Mouse (Mus musculus): Measurements from ENCODE around the gene Cenpe. TPM values are rescaled to one million over a fixed set of nuclear protein-coding genes. Genes with fewer than 3 reads are reported as not detected.
"Not testable (repeated sequence)": the region's sequence is repeated elsewhere in the genome, so short reads cannot be mapped to it uniquely, and the experiment has no call there.

The Cenpe gene
- total and polyA plus RNA-seq, 3 experiments = 19.5 to 119 (median 26.4) TPM

- Histone ChIP-seq H3K79me2 (ENCODE audit: control insufficient read depth, insufficient read depth, low read length, poor library complexity) (no peaks in the 10 kb centered on the region), H3K9ac (ENCODE audit: control insufficient read depth, low read depth, low read length, poor library complexity, severe bottlenecking) (no peak overlapping the region), H3K4me3 (ENCODE audit: control insufficient read depth in 1 of 2, insufficient read depth in 1 of 2, low read depth in 2 of 2, low read length in 2 of 2) (no peak overlapping the region), H3K27ac (ENCODE audit: control insufficient read depth, low read depth, low read length) (no peak overlapping the region), H3K9me3 (replicated peaks; ENCODE audit: insufficient read depth, low read length) (no peaks in the 10 kb centered on the region), H3K4me1 (ENCODE audit: control insufficient read depth in 1 of 2, insufficient read depth in 2 of 2, low read length in 2 of 2) (no peaks in the 10 kb centered on the region), H3K36me3 (ENCODE audit: control insufficient read depth in 1 of 2, insufficient read depth in 2 of 2, low read length in 2 of 2) (no peaks in the 10 kb centered on the region), H3K27me3 (ENCODE audit: control insufficient read depth in 1 of 2, insufficient read depth in 2 of 2, low read length in 2 of 2) (no peaks in the 10 kb centered on the region)
- TF ChIP-seq POLR2AphosphoS5 (IDR thresholded peaks at IDR 0.05; ENCODE audit: borderline replicate concordance, low read depth, low read length) = no peak
- no peak for TF ChIP-seq KAT2A (conservative IDR thresholded peaks at IDR 0.05; ENCODE audit: low read depth, low read length)
- no peak for TF ChIP-seq POLR2AphosphoS2 (IDR thresholded peaks at IDR 0.05; ENCODE audit: low read length)
- no peak for TF ChIP-seq ZNF384 (IDR thresholded peaks at IDR 0.05; ENCODE audit: low read depth, low read length)
- no peak for TF ChIP-seq GABPA (IDR thresholded peaks at IDR 0.05; ENCODE audit: low read depth, low read length)
- TF ChIP-seq ELF1 (IDR thresholded peaks at IDR 0.05; ENCODE audit: low read depth, low read length) = no peak
- TF ChIP-seq USF1 (IDR thresholded peaks at IDR 0.05; ENCODE audit: low read depth, low read length) = no peak
- no peak for TF ChIP-seq E2F4 (IDR thresholded peaks at IDR 0.05; ENCODE audit: borderline replicate concordance, low read depth, low read length)
- TF ChIP-seq MXI1 (IDR thresholded peaks at IDR 0.05; ENCODE audit: low read depth, low read length) = no peak
- no peak for TF ChIP-seq POLR2A (IDR thresholded peaks at IDR 0.05; ENCODE audit: control insufficient read depth in 1 of 2, insufficient read depth in 1 of 2, low read depth in 1 of 2, low read length in 2 of 2, poor library complexity in 1 of 2)
- TF ChIP-seq UBTF (IDR thresholded peaks at IDR 0.05; ENCODE audit: borderline replicate concordance, insufficient read depth, low read depth, low read length) = no peak
- no peak for DNase-seq (ENCODE audit: low read depth, low spot score)
Observed at GRCm38 (mm10) chr3:135171898-135172446, 40.4 kb upstream of the Cenpe start.

GRCm38 (mm10) chr3:135191861-135192260 lies 20.5 kb upstream of the Cenpe start:
- no peak for TF ChIP-seq CHD2 (IDR thresholded peaks at IDR 0.05; ENCODE audit: low read length)
- TF ChIP-seq ZKSCAN1 (IDR thresholded peaks at IDR 0.05; ENCODE audit: low read depth, low read length) = no peak
- no peak for TF ChIP-seq TBP (IDR thresholded peaks at IDR 0.05; ENCODE audit: low read depth, low read length)
- TF ChIP-seq RCOR1 (IDR thresholded peaks at IDR 0.05; ENCODE audit: low read depth, low read length) = no peak
- TF ChIP-seq GATA1 (IDR thresholded peaks at IDR 0.05; ENCODE audit: low read depth, low read length) = no peak
- no peak for TF ChIP-seq EP300 (IDR thresholded peaks at IDR 0.05; ENCODE audit: low read depth in 1 of 2, low read length in 2 of 2)
- TF ChIP-seq MAZ (IDR thresholded peaks at IDR 0.05; ENCODE audit: low read depth, low read length) = no peak
- no peak for TF ChIP-seq CTCF (IDR thresholded peaks at IDR 0.05 in 2 of 3, conservative IDR thresholded peaks at IDR 0.05 in 1 of 3; ENCODE audit: control insufficient read depth in 1 of 3, insufficient read depth in 1 of 3, low read depth in 2 of 3, low read length in 3 of 3, poor library complexity in 1 of 3, severe bottlenecking in 1 of 3)
- TF ChIP-seq ZNF384 (IDR thresholded peaks at IDR 0.05; ENCODE audit: low read depth, low read length) = no peak
- no peak for TF ChIP-seq NRF1 (IDR thresholded peaks at IDR 0.05; ENCODE audit: insufficient read depth, low read depth, low read length, poor library complexity, severe bottlenecking)
- no peak for TF ChIP-seq JUND (IDR thresholded peaks at IDR 0.05; ENCODE audit: low read depth, low read length)
- TF ChIP-seq MAFK (IDR thresholded peaks at IDR 0.05; ENCODE audit: borderline replicate concordance, low read depth, low read length) = no peak
- TF ChIP-seq CHD1 (IDR thresholded peaks at IDR 0.05; ENCODE audit: low read depth, low read length) = no peak
- DNase-seq (ENCODE audit: low read depth, low spot score) = no peak
- H3K27ac ChIP-seq (ENCODE audit: control insufficient read depth, low read depth, low read length) = no peak overlapping the region
- H3K4me1 ChIP-seq (ENCODE audit: control insufficient read depth in 1 of 2, insufficient read depth in 2 of 2, low read length in 2 of 2) = no peaks in the 10 kb centered on the region
- H3K4me3 ChIP-seq (ENCODE audit: control insufficient read depth in 1 of 2, insufficient read depth in 1 of 2, low read depth in 2 of 2, low read length in 2 of 2) = no peak overlapping the region
- no peaks in the 10 kb centered on the region for H3K27me3 ChIP-seq (ENCODE audit: control insufficient read depth in 1 of 2, insufficient read depth in 2 of 2, low read length in 2 of 2)
- no peaks in the 10 kb centered on the region for H3K79me2 ChIP-seq (ENCODE audit: control insufficient read depth, insufficient read depth, low read length, poor library complexity)
- no peaks in the 10 kb centered on the region for H3K9me3 ChIP-seq (replicated peaks; ENCODE audit: insufficient read depth, low read length)
- no peaks in the 10 kb centered on the region for H3K36me3 ChIP-seq (ENCODE audit: control insufficient read depth in 1 of 2, insufficient read depth in 2 of 2, low read length in 2 of 2)
- H3K9ac ChIP-seq (ENCODE audit: control insufficient read depth, low read depth, low read length, poor library complexity, severe bottlenecking) = no peak overlapping the region

GRCm38 (mm10) chr3:135198051-135198450 lies 14.3 kb upstream of the Cenpe start:
- H3K79me2 ChIP-seq (ENCODE audit: control insufficient read depth, insufficient read depth, low read length, poor library complexity); H3K4me1 ChIP-seq (ENCODE audit: control insufficient read depth in 1 of 2, insufficient read depth in 2 of 2, low read length in 2 of 2); H3K27me3 ChIP-seq (ENCODE audit: control insufficient read depth in 1 of 2, insufficient read depth in 2 of 2, low read length in 2 of 2); H3K36me3 ChIP-seq (ENCODE audit: control insufficient read depth in 1 of 2, insufficient read depth in 2 of 2, low read length in 2 of 2); DNase-seq (ENCODE audit: low read depth, low spot score); H3K9ac ChIP-seq (ENCODE audit: control insufficient read depth, low read depth, low read length, poor library complexity, severe bottlenecking); H3K4me3 ChIP-seq (ENCODE audit: control insufficient read depth in 1 of 2, insufficient read depth in 1 of 2, low read depth in 2 of 2, low read length in 2 of 2); H3K27ac ChIP-seq (ENCODE audit: control insufficient read depth, low read depth, low read length); H3K9me3 ChIP-seq (replicated peaks; ENCODE audit: insufficient read depth, low read length): not testable (repeated sequence)
